Mouse (Mus musculus): ENCODE measurements around the gene Ormdl2.

- TF ChIP-seq CTCF (IDR thresholded peaks at IDR 0.05; ENCODE audit: low read depth, low read length), result no peak
- TF ChIP-seq EP300 (IDR thresholded peaks at IDR 0.05; ENCODE audit: insufficient read depth, low read depth, low read length), result no peak
- TF ChIP-seq POLR2A (IDR thresholded peaks at IDR 0.05; ENCODE audit: insufficient read depth, low read length), result no peak
These were observed 18.0 kb upstream of the Ormdl2 start for GRCm38 (mm10) chr10:128839434-128839833.

All from ES-Bruce4 (cell line).